Mouse (Mus musculus) left cerebral cortex, postnatal 36 days (tissue): ENCODE measurements around the gene Pde4d. TPM values are rescaled to one million over a fixed set of nuclear protein-coding genes. Genes with fewer than 3 reads are reported as not detected.

Experiments
- DNase-seq, 2 experiments: peaks; one replicate each; pipeline ENCODE4 v3.0.0; 2021 to 2022; ENCODE audit warnings: low spot score in 2 of 2, mixed read lengths in 1 of 2
- intact Hi-C: fragments of 180-260 bp; cut with DNase I; formaldehyde crosslinking; loops from one replicate; pipeline ENCODE4 v1.15.1; 2025
- total RNA-seq, 2 experiments: library from RNA; stranded (reverse); gene quantifications; 2 replicates each; pipeline ENCODE4 v1.2.3; 2021

Gene Pde4d
- total RNA-seq, 2 experiments from 2014 or later: 110 to 119 TPM

DNA sequence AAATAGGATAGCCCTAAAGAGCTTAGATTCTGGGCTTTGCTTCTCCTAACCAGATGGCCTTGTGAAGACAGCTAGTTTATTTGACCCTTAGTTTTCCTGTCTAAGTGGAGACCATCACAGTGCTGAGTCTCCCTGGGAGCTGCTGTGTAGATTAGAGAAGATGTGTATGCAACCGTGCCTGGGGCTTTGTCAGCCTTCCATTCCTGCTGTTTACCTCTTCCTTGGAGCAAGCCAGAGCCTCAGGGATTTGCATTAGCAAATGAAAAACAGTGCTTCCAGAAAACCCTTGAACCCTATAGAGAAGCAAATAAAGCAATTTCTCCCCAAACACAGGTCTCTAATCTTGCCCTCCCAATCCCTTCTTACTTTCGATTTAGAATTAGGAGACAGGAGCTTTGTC, 623.6 kb downstream of the Pde4d start:
- intact Hi-C loops: no loop called here
- DNase-seq: no peak

GRCm38 (mm10) chr13:109074078-109074477, 624.3 kb downstream of the Pde4d start:
- no peak for DNase-seq

DNA sequence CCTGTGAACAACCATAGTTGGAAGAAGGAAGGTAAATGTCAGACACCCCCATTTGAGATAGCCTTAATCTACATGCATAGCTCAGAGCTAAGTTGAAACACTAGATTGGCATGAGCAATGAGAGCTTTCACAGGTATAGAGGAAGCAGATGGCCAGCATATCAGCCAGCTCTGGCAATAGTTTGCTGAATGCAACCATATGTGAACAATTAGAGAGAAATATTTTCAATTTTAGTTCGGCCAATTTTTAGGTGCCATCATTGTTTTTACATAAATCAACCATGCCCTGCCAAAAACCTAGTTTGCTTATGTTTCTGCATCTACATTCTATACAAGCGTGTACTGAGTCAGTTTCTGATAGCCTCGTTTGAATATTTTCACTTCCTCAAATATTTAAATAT, 642.9 kb downstream of the Pde4d start:
- DNase-seq: no peak
- intact Hi-C loops: no loop called here

More at GRCm38 (mm10) chr13:109074078-109074477, 624.3 kb downstream of the Pde4d start:
- intact Hi-C loops: no loop called here

GRCm38 (mm10) chr13:109096654-109097053, 646.9 kb downstream of the Pde4d start:
- intact Hi-C loops: no loop called here
- no peak for DNase-seq

- intact Hi-C loops: loop anchor here (5.0 kb wide), 1 partner anchor 91 kb away; no protein-coding TSS in a partner anchor
- DNase-seq: no peak
Observed at GRCm38 (mm10) chr13:109116004-109116341, 666.2 kb downstream of the Pde4d start.

DNA sequence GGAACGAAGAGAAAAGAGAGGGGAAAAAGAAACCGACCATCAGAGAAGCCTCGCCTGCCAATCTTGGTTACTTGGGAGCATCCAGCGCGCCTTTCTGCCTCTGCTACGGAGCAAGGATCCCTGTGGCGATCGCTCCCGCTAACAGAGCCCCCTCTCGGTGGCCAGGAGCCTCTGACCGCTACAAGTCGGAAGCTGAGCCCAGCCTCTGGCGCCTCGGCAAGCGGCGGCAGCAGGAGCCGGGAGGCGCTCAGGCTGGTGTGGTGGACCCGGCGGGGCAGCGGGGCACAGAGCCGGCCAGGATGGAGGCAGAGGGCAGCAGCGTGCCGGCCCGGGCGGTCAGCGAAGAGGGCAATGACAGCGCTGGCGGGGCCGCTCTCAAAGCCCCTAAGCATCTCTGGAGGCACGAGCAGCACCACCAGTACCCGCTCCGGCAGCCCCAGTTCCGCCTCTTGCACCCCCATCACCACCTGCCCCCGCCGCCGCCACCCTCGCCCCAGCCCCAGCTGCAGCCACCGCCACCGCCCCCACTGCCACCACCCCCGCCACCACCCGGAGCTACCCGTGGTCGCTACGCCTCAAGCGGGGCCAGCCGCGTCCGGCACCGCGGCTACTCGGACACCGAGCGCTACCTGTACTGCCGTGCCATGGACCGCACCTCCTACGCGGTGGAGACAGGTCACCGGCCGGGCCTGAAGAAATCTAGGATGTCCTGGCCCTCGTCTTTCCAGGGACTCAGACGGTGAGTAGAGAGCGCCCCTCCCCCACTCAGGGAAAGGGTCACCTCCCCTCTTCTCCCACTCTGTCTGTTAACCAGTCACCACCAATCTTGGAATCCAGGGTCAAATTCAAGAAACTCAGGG, 666.8 kb downstream of the Pde4d start:
- DNase-seq: peak; percentile 65 to 74
- intact Hi-C loops: loop anchor here (5.0 kb wide), 1 partner anchor 91 kb away; no protein-coding TSS in a partner anchor

DNA sequence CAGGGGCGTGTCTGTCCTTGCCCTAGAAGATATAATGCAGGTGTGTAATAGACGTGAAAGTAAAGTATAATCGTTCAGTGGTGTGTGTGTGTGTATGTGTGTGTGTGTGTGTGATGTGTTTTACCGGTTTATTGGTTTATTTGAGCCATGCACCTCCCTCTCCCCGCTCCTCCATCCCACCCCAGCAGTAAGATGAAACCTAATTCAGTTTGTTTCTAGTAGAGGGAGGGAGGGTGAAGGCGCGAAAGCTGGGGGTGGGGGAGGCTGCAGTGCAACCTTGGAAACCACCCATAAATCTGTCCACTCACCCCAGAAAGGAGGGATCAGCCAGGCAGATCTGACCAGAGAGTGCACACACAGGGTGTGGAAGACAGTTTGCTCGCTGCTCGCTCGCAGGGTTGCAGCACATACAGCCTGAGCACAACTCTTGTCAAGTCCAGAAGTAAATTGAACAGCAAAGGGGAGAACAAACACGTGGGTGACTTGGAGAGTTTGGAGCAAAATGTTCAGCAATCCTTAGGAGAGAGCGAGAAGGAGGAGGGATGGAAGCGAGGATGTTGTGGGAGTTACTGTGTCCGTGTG, 667.6 kb downstream of the Pde4d start:
- intact Hi-C loops: loop anchor here (5.0 kb wide), 1 partner anchor 90 kb away; no protein-coding TSS in a partner anchor
- DNase-seq: peak; percentile 58 to 60

DNA sequence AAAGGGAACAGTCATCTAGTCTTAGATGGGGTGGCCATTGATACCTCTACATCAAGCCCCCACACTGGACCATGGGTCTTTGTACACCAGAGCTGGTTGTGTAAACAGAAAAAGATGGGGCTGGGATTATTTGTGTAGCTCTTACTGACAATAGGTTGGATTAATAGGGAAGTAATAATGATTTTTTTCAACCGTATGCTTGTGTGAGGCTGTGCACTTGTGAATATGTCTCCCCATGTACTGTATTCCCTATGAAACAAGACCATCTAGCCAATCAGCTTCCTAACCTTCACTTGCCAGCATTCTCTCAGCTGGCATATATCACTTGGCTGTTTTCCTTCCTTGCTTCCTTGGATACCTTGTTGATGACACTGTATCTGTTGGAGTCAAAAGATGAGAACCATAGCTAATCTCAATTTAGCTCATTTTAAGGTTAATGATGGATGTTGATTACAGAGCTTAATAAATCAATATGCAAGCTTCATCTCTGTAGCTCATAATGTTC, 668.6 kb downstream of the Pde4d start:
- intact Hi-C loops: loop anchor here (5.0 kb wide), 1 partner anchor 89 kb away; no protein-coding TSS in a partner anchor

GRCm38 (mm10) chr13:109121867-109122266, 672.1 kb downstream of the Pde4d start:
- DNase-seq: no peak
- intact Hi-C loops: no loop called here

More for the DNA sequence above, 668.6 kb downstream of the Pde4d start:
- DNase-seq: no peak

GRCm38 (mm10) chr13:109136405-109136804, 686.7 kb downstream of the Pde4d start:
- intact Hi-C loops: no loop called here
- DNase-seq: no peak

- DNase-seq: no peak
- intact Hi-C loops: no loop called here
Observed at GRCm38 (mm10) chr13:109158703-109159102, 709.0 kb downstream of the Pde4d start.

GRCm38 (mm10) chr13:109168556-109169334, 719.0 kb downstream of the Pde4d start:
- DNase-seq: no peak
- intact Hi-C loops: no loop called here

- no peak for DNase-seq
- intact Hi-C loops: no loop called here
Observed at GRCm38 (mm10) chr13:109169335-109169606, 719.5 kb downstream of the Pde4d start.

- intact Hi-C loops: no loop called here
- no peak for DNase-seq
Observed at GRCm38 (mm10) chr13:109171688-109172087, 721.9 kb downstream of the Pde4d start.

GRCm38 (mm10) chr13:109175281-109175680, 725.5 kb downstream of the Pde4d start:
- intact Hi-C loops: no loop called here
- DNase-seq: no peak

DNA sequence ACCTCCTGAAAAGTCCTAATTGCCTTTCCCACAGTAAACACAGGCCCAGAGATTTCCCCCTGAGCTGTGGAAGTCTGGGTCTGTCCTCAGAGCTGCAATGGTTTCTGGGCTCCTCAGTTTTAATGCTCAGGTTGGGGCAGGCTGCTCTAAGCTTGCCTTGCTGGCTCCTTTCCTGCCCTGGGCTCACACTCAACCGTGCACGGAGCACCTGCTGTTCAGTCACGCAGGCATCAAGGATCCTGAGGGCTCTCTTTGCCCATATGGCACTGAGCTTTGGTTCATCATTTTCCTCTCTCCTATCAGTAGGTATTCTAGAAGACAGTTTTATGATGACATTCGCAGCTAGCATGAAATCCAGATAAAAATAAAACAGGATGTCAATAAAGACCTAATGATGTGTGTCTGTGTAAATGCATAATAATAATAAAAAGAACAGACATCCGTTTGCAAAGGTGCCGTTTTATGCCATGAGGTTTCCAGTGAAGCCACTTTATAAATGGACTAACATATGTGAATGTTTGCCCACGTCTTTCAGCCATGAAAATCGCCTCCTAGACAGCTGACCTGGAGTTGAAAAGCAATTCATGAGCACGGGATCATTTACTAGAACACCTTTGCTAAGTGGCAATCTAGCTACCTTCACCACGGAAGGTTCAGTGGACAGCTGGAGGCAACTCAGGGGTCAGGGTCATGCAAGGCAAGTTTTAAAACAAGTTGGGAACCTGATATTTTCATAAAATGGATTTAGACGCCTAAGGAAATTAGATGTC, 726.3 kb downstream of the Pde4d start:
- intact Hi-C loops: no loop called here

GRCm38 (mm10) chr13:109181363-109181762, 731.6 kb downstream of the Pde4d start:
- intact Hi-C loops: no loop called here
- DNase-seq: no peak

More for the DNA sequence above, 726.3 kb downstream of the Pde4d start:
- DNase-seq: no peak

DNA sequence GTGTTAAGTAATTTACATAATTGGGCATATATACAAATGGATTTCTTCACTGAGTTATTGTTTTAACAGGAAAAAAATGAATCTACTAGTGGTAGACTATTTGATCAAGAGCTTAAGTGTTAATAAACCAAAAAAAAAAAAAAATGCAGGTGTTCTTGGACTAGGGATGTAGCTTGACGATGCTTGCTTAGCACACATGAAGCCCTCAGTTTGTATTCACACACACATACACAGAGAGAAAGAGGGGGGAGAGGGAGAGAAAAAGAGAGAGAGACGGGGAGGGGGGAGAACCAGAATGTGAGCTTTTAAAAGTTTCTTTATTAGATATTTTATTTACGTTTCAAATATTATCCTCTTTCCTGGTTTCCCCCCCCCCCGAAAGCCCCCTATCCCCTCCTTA, 740.9 kb downstream of the Pde4d start:
- intact Hi-C loops: no loop called here
- DNase-seq: no peak

GRCm38 (mm10) chr13:109191176-109191575, 741.4 kb downstream of the Pde4d start:
- intact Hi-C loops: no loop called here
- no peak for DNase-seq
